Mouse (Mus musculus) lung, adult 2 months (tissue): Measurements from ENCODE around the gene Cdyl2. TPM values are rescaled to one million over a fixed set of nuclear protein-coding genes. Genes with fewer than 3 reads are reported as not detected.

Experiments
- DNase-seq: peaks from one replicate; pipeline ENCODE4 v3.0.0; 2022
- H3K4me1 ChIP-seq: fragments of 200-500 bp; 2 replicates; pipeline ENCODE4 v1.6.1; 2011; ENCODE audit warnings: low read length; ENCODE audit not compliant: control insufficient read depth, insufficient read depth
- H3K4me3 ChIP-seq: fragments of 200-500 bp; replicated peaks from 2 replicates; pipeline ENCODE3; 2011; ENCODE audit warnings: low read depth, mild to moderate bottlenecking, control low read depth, low read length; ENCODE audit errors: extremely low read depth
- CTCF ChIP-seq: fragments of 200-500 bp; IDR thresholded peaks from 2 replicates; pipeline ENCODE4 v1.5.1; 2011; ENCODE audit warnings: mild to moderate bottlenecking, low read length, control low read depth; ENCODE audit not compliant: insufficient read depth
- POLR2A ChIP-seq: fragments of 200-500 bp; IDR thresholded peaks from 2 replicates; pipeline ENCODE4 v1.6.1; 2011; ENCODE audit warnings: low read depth, mild to moderate bottlenecking, control low read depth, low read length, borderline replicate concordance; ENCODE audit errors: extremely low read depth
- WGBS: fragments of 180-500 bp; shearing (Covaris S2); methylation state at CpG from one replicate; pipeline ENCODE4 v1.1.7; 2018; 5-methylcytosine and 5-hydroxymethylcytosine counted together
- polyA plus RNA-seq: library from polyadenylated mRNA; depleted of rRNA; stranded (reverse); fragments of >200 nt; gene quantifications from 2 replicates; pipeline ENCODE4 v1.2.3, GENCODE M21; 2012

The Cdyl2 gene
- polyA plus RNA-seq, 1 experiment = 3.2 TPM

DNA sequence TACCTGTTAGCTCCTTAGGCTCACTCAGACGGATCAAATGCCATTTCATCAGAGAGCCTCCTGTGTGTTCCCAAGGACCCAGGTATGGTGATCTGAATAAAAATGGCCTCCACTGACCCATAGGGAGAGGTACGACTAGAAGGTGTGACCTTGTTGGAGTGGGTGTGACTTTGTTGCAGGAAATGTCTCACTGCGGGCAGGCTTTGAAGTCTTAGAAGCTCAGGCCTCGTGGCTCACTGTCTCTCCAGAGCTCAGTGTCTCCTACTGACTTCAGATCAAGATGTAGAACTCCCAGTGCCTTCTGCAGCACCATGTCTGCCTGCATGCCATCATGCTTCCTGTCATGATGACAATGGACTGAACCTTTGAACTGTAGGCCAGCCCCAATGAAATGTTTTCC lies 87.4 kb downstream of the Cdyl2 start:
- Histone ChIP-seq H3K4me1 (no peaks in the 10 kb centered on the region), H3K4me3 (no peak overlapping the region)
- TF ChIP-seq POLR2A (no peak), CTCF (no peak)
- no peak for DNase-seq
- WGBS = 69% methylated on average over 4 of the region's 4 CpGs

- Histone ChIP-seq H3K4me1 (no peaks in the 10 kb centered on the region), H3K4me3 (no peak overlapping the region)
- TF ChIP-seq CTCF = no peak
- TF ChIP-seq POLR2A = no peak
- WGBS = 65% methylated on average over 10 of the region's 10 CpGs
- no peak for DNase-seq
Observed at GRCm38 (mm10) chr8:116640925-116641324, 91.9 kb downstream of the Cdyl2 start.

GRCm38 (mm10) chr8:116637998-116638397 lies 94.8 kb downstream of the Cdyl2 start:
- Histone ChIP-seq H3K4me1 (0 out of 2 replicates have a peak, but pooled peaks cover 5% of the 10 kb centered on the region), H3K4me3 (no peak overlapping the region)
- 57% methylated on average over 4 of the region's 4 CpGs for WGBS
- no peak for DNase-seq
- TF ChIP-seq POLR2A (no peak), CTCF (no peak)

DNA sequence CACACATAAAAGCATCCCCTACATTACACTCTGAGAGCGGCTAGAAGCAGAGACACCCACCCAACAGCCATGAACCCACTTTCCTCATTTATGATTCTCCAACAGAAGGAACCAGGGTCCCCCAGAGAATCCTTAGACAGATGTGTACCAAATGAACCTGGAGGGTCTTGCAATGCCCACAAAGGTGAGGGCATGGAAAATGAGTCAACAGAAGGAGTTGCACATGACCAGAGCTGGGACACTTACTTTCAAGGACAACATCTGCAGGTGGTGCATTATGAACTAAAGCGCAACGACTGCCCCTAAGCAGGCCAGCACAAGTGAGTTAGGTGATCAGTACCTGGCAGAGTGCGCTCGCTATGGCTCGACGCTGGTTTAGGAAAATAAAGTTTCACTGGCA lies 95.6 kb downstream of the Cdyl2 start:
- H3K4me3 ChIP-seq = no peak overlapping the region
- DNase-seq = no peak
- TF ChIP-seq POLR2A (no peak), CTCF (no peak)
- WGBS = 91% methylated on average over 7 of the region's 7 CpGs
- H3K4me1 ChIP-seq = 0 out of 2 replicates have a peak, but pooled peaks cover 5% of the 10 kb centered on the region

GRCm38 (mm10) chr8:116636396-116636795 lies 96.4 kb downstream of the Cdyl2 start:
- Histone ChIP-seq H3K4me3 (no peak overlapping the region), H3K4me1 (0 out of 2 replicates have a peak, but pooled peaks cover 5% of the 10 kb centered on the region)
- WGBS = 60% methylated on average over 10 of the region's 10 CpGs
- DNase-seq = no peak
- TF ChIP-seq POLR2A (no peak), CTCF (no peak)

- WGBS = 73% methylated on average over 8 of the region's 8 CpGs
- Histone ChIP-seq H3K4me1 (0 out of 2 replicates have a peak, but pooled peaks cover 5% of the 10 kb centered on the region), H3K4me3 (no peak overlapping the region)
- DNase-seq = no peak
- TF ChIP-seq CTCF (no peak), POLR2A (no peak)
Observed at GRCm38 (mm10) chr8:116635972-116636371, 96.8 kb downstream of the Cdyl2 start.

GRCm38 (mm10) chr8:116635261-116635660 lies 97.5 kb downstream of the Cdyl2 start:
- TF ChIP-seq POLR2A (no peak), CTCF (no peak)
- Histone ChIP-seq H3K4me1 (0 out of 2 replicates have a peak, but pooled peaks cover 5% of the 10 kb centered on the region), H3K4me3 (no peak overlapping the region)
- WGBS = 77% methylated on average over 13 of the region's 13 CpGs
- DNase-seq = no peak

DNA sequence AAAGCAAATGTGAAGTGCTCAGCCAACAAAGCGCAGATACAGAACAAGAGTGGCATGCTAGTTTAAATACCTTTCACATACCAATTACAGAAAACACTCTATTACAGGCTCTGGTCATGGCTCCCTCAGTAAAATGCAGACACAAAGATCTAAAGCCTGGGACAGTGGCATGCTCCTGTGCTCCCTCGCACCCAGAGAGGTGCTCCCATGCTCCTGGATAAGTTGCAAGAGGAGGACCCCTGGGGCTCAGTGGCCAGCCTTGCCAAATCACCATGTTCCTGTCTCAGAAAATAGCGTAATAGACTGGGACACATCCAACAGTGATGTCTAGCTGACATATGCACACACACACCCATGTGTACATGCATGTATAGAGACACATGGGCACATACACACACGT lies 98.4 kb downstream of the Cdyl2 start:
- no peak overlapping the region for H3K4me3 ChIP-seq
- 0 out of 2 replicates have a peak, but pooled peaks cover 5% of the 10 kb centered on the region for H3K4me1 ChIP-seq
- WGBS = 89% methylated on average over 4 of the region's 4 CpGs
- no peak for DNase-seq
- TF ChIP-seq CTCF = no peak
- no peak for TF ChIP-seq POLR2A

DNA sequence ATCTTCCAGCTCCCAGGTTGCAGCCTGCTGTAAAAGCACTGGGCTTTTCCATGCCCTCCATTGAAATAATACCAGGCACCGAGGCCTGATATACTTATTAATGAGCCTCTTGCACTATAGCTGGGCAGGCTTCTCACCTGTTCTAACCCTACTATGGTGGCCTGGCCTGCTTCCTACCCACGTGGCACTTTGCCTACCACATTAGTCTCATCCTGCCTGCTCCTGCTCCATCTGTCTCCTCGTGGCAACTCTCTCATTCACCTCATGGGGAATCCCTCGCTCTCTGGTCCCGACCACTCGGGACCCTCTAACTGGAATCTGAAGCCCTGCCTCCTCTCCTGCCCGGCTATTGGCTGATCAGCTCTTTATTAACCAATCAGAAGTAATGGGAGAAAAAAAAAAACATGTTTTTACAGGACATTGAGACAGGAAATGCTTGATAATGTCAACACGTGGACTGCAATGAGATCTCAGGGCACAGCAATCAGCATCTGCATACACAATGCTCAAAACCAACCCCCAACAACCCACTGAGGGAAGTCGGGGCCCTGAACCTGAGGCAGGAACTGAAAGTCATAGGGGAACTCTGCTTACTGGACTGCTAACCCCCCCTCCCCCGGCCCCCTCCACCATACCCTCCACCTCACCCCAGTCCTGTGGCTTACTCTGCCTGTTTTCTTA lies 99.2 kb downstream of the Cdyl2 start:
- Histone ChIP-seq H3K4me3 (no peak overlapping the region), H3K4me1 (peaks cover 8% of the 10 kb centered on the region; the same call in 1 of the 2 replicates)
- TF ChIP-seq CTCF (no peak), POLR2A (no peak)
- WGBS = 58% methylated on average over 10 of the region's 10 CpGs
- no peak for DNase-seq

DNA sequence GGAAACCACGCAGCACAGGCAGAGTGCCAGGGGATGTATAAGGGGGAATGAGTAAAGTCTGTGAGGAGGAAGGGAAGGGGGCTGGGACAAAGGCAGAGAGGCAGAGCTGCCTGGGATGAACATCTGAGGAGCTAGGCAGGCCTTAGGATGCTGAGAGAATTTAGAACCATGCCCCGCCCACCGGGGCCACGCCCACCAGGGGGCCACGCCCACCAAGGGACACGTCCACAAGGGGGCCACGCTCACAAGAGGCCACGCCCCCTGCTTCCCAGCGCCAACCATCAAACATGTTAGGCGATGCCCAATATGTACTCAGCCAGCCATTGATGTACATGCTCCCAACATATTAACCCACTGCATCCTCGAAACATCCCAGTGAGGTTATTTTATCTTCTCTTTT lies 102.7 kb downstream of the Cdyl2 start:
- no peak overlapping the region for H3K4me3 ChIP-seq
- no peak for DNase-seq
- 38% methylated on average over 11 of the region's 11 CpGs for WGBS
- H3K4me1 ChIP-seq = peaks cover 5% of the 10 kb centered on the region; the same call in 1 of the 2 replicates
- TF ChIP-seq POLR2A = no peak
- no peak for TF ChIP-seq CTCF
